Mouse (Mus musculus) stomach, postnatal 0 days (tissue): ENCODE measurements around the gene Zmynd8.

Experiments
- CTCF ChIP-seq: IDR thresholded peaks from 2 replicates; pipeline ENCODE4 v1.5.1; 2016; ENCODE audit warnings: antibody characterized with exemption, low read depth, mild to moderate bottlenecking, moderate library complexity
- EP300 ChIP-seq: optimal IDR thresholded peaks from 2 replicates; pipeline ENCODE3; 2016; ENCODE audit warnings: antibody characterized with exemption

DNA sequence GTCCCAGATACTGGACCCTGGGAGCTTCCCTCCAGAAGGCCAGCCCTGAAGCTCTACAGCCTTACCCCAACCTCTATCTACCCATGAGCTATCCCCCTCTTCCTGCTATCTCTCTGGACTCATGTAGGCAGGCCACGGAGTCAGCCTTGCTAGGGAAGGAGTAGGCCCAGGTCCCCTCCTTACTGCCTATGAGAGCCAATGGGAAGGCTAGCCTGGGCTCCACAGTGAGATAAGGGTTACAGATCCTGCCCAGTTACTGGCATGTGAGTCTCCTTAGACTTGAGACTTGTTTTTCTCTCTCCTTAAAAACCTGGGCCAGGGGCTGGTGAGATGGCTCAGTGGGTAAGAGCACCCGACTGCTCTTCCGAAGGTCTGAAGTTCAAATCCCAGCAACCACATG is 5.6 kb downstream of the Zmynd8 start:
- no peak for TF ChIP-seq CTCF
- TF ChIP-seq EP300 = no peak
